Mouse (Mus musculus) heart, postnatal 4 days (tissue): Measurements from ENCODE around the gene Rnf225. TPM values are rescaled to one million over a fixed set of nuclear protein-coding genes. Genes with fewer than 3 reads are reported as not detected.
"Not testable (repeated sequence)": the region's sequence is repeated elsewhere in the genome, so short reads cannot be mapped to it uniquely, and the experiment has no call there.

Source experiments
- DNase-seq: peaks from one replicate; pipeline ENCODE4 v3.0.0; 2021
- total RNA-seq, 2 experiments: library from RNA; stranded (reverse); gene quantifications; 2 replicates each; pipeline ENCODE4 v1.2.3; 2021

The Rnf225 gene
- total RNA-seq, 2 experiments from 2014 or later: 0.38 to 0.67 TPM

- DNase-seq: no peak
Observed at GRCm38 (mm10) chr7:12933615-12934140, 6.5 kb downstream of the Rnf225 start.

- no peak for DNase-seq
Observed at GRCm38 (mm10) chr7:12934808-12935207, 7.6 kb downstream of the Rnf225 start.

- not testable (repeated sequence) for DNase-seq
Observed at GRCm38 (mm10) chr7:12937254-12937803, 10.1 kb downstream of the Rnf225 start.

GRCm38 (mm10) chr7:12940599-12940998, 13.4 kb downstream of the Rnf225 start:
- DNase-seq: no peak

GRCm38 (mm10) chr7:12943488-12943887, 16.3 kb downstream of the Rnf225 start:
- no peak for DNase-seq

GRCm38 (mm10) chr7:12949032-12949871, 22.0 kb downstream of the Rnf225 start:
- peak; percentile 90 for DNase-seq

GRCm38 (mm10) chr7:12949872-12950229, 22.6 kb downstream of the Rnf225 start:
- DNase-seq: no peak

- DNase-seq: no peak
Observed at GRCm38 (mm10) chr7:12954896-12955295, 27.7 kb downstream of the Rnf225 start.

GRCm38 (mm10) chr7:12957511-12957910, 30.3 kb downstream of the Rnf225 start:
- no peak for DNase-seq

GRCm38 (mm10) chr7:12958948-12959347, 31.7 kb downstream of the Rnf225 start:
- no peak for DNase-seq

- no peak for DNase-seq
Observed at GRCm38 (mm10) chr7:12959718-12960117, 32.5 kb downstream of the Rnf225 start.

- DNase-seq: peak; percentile 59
Observed at GRCm38 (mm10) chr7:12961511-12962141, 34.4 kb downstream of the Rnf225 start.

- peak; percentile 90 for DNase-seq
Observed at GRCm38 (mm10) chr7:12965678-12966091, 38.5 kb downstream of the Rnf225 start, which contains the start of gene Zfp324. Gene Zfp324 (plus strand): TSS chr7:12965838.

GRCm38 (mm10) chr7:12966104-12966845, 39.1 kb downstream of the Rnf225 start:
- DNase-seq: peak; percentile 66

- DNase-seq: no peak
Observed at GRCm38 (mm10) chr7:12970906-12971305, 43.7 kb downstream of the Rnf225 start.

- DNase-seq: peak; percentile 98
Observed at GRCm38 (mm10) chr7:12977682-12978389, 50.6 kb downstream of the Rnf225 start, which contains the start of gene Zfp446. Gene Zfp446 (plus strand): TSS chr7:12977848.

GRCm38 (mm10) chr7:12978931-12979722, 51.9 kb downstream of the Rnf225 start:
- peak; percentile 14 for DNase-seq

- DNase-seq: no peak
Observed at GRCm38 (mm10) chr7:12979776-12980175, 52.6 kb downstream of the Rnf225 start.

GRCm38 (mm10) chr7:12980291-12980690, 53.1 kb downstream of the Rnf225 start:
- no peak for DNase-seq
